Mouse (Mus musculus) cerebellum, postnatal 4 days (tissue): ENCODE measurements at regions not wholly inside any gene's neighbourhood (a gene's known extent, or its start where the extent isn't known, plus 50 kb on each side); places are given as distances from the start of the nearest gene placed in this dataset.

Experiments
- DNase-seq, 2 experiments: peaks; one replicate each; pipeline ENCODE4 v3.0.0; 2022; ENCODE audit warnings: low spot score in 2 of 2, mixed read lengths in 1 of 2

DNA sequence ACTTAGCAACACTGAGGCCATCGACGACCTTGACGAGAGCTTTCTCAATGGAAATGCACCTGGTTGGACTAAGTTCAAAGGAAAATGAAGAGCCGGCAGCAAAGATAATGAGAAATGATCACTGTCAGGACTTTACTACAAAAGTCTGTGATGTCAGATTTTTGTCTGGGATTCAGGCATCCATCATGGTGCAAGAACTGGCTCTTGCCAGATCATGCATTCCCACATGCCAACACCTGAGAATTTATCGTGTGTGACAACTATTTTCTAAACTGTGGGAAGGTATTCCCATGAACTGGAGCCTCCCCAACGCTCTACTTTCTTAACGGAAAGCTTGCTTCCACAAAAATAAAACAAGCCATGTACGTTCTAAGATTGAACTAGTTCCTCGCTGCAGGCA is 58.1 kb downstream of the Irx6 start:
- DNase-seq: no peak

DNA sequence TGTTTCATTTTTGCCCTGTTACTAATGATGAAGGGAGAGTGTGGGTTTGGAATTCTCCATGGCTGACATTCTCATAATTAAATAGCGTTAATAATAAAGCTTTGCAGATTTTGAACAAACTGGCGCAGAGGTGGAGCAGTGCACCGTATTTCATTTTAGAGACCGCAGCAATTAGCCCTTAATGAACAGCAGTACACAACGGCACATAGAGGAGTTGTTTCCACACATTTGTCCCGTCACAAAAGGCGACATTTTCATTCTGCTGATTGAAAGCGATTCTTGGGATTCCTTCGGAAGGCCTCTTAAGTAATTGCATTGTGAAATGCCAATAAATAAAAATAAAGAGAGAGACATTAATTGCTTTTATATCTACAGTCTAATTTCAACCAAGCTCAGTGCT is 61.6 kb downstream of the Irx6 start:
- DNase-seq: no peak

DNA sequence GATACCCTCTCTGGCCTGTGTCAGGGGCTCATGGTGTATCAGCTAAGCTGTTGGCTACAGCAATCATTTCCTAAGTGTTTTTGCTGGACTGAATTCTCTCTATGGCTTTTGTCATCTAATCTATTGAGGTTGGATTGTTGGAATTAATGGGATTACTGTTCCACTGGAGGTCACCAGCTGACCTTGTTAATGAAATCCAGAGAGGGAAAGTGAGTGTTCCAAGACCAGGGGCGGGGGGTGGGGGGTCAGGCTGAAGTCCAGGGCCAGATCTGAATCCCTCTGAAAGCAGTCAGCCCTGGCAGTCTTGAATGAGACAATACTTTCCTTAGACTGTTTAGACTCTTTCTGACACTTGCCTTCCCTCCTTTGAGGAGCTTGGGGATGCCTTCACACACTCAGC is 64.0 kb downstream of the Irx6 start:
- DNase-seq: no peak

DNA sequence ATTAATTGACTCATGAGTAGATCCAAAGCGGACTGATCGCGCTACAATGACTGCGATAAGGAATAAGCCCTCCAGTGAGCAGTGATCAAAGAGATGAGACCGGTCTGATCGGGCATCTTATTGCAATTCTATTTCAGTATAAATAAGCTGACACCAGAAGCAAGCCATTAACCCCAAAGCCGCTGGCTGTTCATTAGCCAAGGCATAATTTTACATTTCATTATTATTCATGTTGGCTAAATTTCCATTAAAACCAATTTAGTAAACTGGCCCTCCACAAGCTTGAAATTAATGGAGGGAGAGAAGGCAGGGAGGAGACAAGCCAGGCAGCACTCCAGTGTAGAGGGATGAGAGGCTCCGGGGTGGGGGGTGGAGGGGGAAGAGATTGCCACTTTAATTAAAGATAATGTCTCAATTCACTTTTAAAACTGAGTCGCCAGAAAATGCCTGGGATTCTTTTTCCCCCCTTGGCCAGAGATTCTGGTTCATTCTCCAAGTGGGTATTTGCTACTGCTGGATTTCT is 66.3 kb downstream of the Irx6 start:
- no peak for DNase-seq

DNA sequence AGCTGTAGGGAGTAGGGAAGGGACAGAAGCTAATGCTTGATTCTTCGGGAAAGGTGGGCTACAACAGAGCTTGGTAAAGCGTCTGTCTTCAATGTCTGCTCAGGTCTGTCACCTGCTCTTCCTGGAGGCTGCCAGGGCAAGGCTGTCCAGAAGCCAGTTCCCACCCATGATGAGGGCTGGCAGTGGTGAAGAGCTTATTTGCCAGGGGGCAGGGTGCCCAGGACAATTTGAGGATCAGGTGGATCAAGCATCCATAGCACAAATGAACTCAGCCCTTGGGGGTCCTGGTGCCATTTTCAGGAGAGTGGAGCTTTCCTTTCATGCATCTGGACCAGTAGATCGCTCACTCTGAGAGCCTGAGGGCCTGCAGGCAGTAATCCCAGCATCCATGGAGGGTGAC is 67.7 kb downstream of the Irx6 start:
- peak in 1 of 2 experiments; percentile 28 for DNase-seq

DNA sequence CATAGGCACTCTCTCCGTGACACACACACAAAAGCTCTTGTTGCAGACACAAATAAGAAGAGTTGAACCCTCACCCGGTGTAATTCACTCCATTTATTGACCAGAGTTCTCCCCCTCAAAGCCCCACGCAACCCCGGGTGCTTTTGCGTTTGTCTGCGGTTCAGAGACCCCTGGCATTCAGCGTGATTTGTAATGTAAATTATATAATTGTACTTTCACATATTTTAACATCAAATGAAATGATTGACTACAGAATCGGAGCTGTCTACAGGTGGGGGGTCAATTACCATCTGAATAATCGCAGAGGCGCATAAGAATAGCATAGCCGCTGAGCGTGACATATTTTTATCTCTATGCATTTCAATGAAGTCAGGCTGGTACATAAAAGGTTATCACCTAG is 69.0 kb downstream of the Irx6 start:
- DNase-seq: no peak

DNA sequence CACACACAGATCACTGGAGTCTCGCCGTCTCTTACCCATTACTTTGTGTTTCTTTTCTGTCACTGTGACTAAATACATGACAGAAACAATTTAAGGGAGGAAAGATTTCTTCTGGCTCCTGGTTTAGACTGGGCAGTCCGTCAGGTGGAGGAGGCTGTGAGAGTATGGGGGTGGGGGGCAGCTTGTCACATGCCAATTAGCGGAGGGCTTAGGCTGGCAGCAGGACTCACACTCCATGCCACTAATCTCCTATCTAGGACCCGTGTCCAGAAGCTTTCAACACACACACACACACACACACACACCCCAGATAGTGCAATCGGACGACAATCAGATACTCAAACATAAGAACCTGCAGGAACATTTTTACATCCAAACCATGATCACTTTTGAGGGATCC is 73.0 kb downstream of the Irx6 start:
- no peak for DNase-seq

DNA sequence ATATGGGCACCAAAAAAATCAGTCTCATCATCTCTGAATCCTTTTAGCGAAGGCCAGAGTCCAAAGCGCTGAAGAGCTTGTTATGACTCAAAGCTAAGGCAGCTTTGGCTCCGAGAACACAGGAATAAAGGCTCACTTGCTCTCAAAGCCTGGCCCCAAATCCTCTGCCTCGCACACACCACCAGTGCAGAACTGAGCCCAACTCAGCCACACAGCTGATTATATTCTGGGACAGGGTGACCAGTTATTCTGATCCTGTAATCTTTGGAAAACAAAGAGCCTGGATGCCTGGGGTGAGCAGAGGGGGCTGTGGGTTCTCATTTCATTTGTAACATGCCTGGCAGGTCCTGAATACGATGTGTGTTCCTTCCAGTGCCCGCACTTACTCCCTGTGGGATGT is 73.9 kb downstream of the Irx6 start:
- no peak for DNase-seq

DNA sequence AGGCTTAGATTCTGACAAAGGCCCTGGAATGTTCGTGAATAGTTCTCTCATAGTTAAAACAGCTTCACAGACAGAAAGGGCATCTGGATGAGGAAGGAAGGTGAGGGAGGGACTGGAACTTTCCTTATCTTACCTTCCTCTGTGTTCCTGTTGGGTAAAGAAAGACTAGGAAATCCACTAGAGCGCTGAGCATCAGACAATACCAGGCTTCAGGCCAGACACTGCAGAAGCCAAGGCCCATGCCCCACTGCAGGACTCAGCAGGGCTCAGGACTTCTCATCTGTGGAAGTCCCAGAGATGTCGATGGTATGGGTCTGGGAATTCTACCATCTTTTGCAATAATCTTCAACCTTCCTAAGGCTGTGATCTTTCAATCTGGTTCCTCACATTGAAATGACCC is 67.2 kb upstream of the Mmp2 start:
- no peak for DNase-seq

DNA sequence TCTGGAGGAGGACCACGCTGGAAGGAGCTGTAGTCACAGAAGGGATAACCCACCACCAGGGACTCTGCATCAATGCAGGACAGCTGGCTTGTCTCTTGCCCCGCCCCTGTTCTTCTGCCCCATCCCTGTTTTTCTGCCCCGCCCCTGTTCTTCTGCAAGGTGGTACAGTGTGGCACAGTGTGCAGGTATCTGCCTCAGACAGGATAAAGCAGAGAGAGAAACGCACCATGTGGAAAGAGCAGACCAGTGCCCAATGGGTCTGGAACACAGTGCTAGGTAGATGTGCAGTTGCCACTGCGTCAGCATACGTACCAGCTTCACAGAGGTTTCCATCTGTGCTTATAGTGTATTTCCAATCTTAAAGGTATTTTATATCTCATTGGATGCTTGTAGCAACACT is 66.2 kb upstream of the Mmp2 start:
- no peak for DNase-seq

DNA sequence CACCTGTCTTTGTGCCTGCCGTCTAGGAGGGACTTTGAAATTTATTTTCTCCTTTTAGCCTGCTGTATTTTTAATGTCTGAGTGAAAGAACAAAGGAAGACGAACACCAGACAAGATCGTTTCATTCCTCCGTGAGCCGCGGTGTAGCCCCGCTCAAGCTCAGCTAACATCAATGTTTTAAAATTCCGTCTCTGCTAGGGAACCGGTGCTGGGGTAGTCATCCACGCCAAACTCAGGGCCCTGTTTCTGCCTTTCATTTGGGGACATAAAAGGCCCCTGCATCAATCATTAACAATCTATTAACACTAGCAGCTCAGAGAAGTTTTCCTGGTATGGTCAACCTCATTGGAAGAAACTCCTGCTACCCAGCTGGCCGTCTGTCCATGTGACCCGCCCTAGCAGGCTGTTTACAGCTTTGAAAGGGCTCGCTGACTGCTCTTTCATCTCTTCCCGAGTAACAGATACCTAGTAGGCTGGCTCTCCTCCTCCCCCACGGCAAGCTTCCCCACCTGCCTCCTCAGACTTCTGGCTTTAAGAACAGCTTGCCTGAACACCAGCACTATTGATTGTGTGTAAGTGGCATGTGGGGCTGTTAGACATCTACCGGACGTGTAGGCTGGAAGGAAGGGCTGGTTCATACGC is 65.0 kb upstream of the Mmp2 start:
- DNase-seq: no peak

DNA sequence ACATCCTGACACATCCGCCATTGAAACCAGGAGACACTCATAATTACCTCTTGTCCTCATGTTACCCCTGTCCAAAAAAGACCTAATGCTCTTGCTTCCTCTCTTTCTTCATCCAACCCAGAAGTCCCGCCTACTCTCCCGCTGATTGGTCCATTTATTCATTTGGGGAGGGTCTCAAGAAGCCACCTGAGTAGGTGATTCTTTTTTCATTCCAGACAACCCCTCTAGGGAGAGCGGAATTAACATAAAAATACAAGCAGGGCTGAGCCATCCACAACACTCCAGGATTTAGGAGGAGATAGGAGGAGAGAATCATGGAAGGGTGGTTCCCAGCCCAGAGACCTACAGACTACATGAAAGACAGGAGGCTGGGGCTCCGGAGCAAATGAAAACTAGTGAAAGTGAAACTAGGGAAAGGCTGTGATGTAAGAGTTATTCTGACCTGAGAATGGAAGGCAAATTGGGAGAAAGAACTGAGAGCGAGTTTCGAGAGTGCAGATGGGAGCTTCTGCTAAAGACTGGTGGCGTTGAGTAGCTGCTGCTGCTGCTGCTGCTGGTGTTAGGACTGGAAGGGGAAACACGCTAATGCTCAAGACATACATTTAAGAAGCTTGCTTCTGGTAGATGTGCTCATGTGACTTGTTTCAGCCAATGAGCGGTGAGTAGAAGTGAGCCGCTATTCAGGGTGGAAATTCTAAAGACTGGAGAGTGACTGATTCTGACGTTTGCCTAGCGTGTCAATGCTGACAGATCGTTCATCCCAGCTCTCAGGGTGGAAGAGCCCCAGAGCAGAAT is 55.0 kb upstream of the Mmp2 start:
- no peak for DNase-seq

DNA sequence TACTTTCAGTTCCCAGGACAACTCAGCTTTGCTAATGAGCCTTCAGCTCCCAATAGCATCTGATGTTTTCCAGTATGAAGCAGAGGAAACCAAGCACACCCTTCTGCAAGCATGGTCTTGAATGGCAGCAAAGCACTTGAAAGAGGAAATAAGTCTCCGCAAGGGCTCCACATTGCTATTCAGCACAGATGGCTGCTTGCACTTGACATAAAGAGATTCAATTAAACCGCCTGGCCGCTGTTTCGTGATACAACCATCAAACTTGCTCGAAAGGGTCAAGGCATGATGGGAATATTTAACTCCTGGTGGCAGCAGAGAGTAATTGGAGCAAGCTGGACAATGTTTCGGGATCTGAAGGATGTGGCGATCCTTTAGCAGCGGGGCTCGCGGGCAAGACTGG is 54.3 kb upstream of the Mmp2 start:
- no peak for DNase-seq

DNA sequence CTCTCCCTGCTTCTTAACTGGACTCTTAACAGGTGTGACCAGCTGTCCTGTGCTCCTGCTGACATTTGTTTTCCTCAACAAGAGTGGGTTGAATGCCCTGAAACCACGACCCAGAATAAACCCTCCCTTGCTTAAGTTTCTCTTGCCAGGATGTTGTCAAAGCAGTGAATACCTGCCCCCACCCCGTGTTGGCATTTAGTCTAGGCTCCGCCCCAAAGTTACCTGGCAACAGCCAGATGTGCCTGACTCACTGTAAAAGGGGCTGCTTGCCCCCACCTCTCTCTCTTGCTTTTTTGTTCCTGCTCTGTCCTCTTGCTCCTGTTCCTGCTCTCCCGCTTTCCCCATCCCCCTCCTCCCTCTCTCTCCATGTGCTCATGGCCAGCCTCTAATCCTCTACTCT is 51.9 kb upstream of the Mmp2 start:
- DNase-seq: no peak

DNA sequence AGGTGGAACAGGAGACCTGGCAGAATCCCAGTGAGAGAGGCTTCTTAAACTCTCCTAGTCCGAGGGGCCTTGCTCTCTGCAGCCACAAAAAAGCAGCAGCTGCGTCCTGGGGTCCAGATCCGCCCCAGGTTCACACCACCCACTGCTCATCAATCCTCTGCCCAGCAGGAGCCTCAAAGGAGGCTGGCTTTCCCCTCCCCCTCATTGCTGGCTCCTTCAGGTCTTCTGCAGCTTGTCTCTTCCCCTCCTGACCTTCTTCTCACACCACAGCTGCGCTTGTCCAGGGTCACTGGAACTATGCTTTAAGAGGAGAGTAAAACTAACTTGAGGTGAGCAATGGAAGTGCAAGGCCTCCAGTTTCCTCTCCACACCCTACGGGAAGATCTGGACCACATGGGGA is 50.0 kb upstream of the Mmp2 start:
- no peak for DNase-seq
